Mouse (Mus musculus): ENCODE results near the gene Gm17078. TPM values are rescaled to one million over a fixed set of nuclear protein-coding genes. Genes with fewer than 3 reads are reported as not detected.
"Not testable (repeated sequence)": the region's sequence is repeated elsewhere in the genome, so short reads cannot be mapped to it uniquely, and the experiment has no call there.

The Gm17078 gene
- polyA plus RNA-seq (2016; fragmentation: Nextera tagmentation; extraction: Ambion mirVana): not detected in 2 replicates

- DNase-seq (ENCODE audit: low spot score): no peak
- no peaks in the 10 kb centered on the region for H3K9me3 ChIP-seq (replicated peaks)
- no peak within 1 kb of the TSS for H3K27ac ChIP-seq (replicated peaks)
- 85% methylated on average over 1 of the region's 1 CpGs for WGBS
- no peak within 1 kb of the TSS for H3K4me3 ChIP-seq
- H3K27me3 ChIP-seq (ENCODE audit: low read depth, poor library complexity, severe bottlenecking): no peaks in the 10 kb centered on the region
- no peaks in the 10 kb centered on the region for H3K36me3 ChIP-seq
- no peaks in the 10 kb centered on the region for H3K4me1 ChIP-seq
Observed at GRCm38 (mm10) chr14:51611210-51611609, at the start of gene Gm17078. Gene Gm17078, minus strand, starts transcription at chr14:51611310.

- WGBS: 79% methylated on average over 1 of the region's 1 CpGs
- H3K27ac ChIP-seq (replicated peaks); H3K4me1 ChIP-seq; DNase-seq (ENCODE audit: low spot score); H3K9me3 ChIP-seq (replicated peaks); H3K27me3 ChIP-seq (ENCODE audit: low read depth, poor library complexity, severe bottlenecking); H3K4me3 ChIP-seq; H3K36me3 ChIP-seq: not testable (repeated sequence)
Observed at GRCm38 (mm10) chr14:51635566-51635965, 24.5 kb upstream of the Gm17078 start, which contains the start of gene Gm4181. Gene Gm4181, minus strand, starts transcription at chr14:51635666.

GRCm38 (mm10) chr14:51632426-51632825 lies 21.3 kb upstream of the Gm17078 start:
- WGBS: 83% methylated on average over 1 of the region's 1 CpGs
- not testable (repeated sequence) for DNase-seq (ENCODE audit: low spot score); H3K4me1 ChIP-seq; H3K36me3 ChIP-seq; H3K4me3 ChIP-seq; H3K9me3 ChIP-seq (replicated peaks); H3K27me3 ChIP-seq (ENCODE audit: low read depth, poor library complexity, severe bottlenecking); H3K27ac ChIP-seq (replicated peaks)

- WGBS: 93% methylated on average over 4 of the region's 4 CpGs
- not testable (repeated sequence) for H3K9me3 ChIP-seq (replicated peaks)
Observed at GRCm38 (mm10) chr14:51592039-51592438, 19.1 kb downstream of the Gm17078 start, which contains the start of gene Gm17174. Gene Gm17174, minus strand, starts transcription at chr14:51592139.

GRCm38 (mm10) chr14:51573963-51574362 lies 37.1 kb downstream of the Gm17078 start, which contains the start of gene Gm17175:
Gene Gm17175, minus strand, starts transcription at chr14:51574063.
- WGBS: 81% methylated on average over 2 of the region's 2 CpGs
- not testable (repeated sequence) for H3K36me3 ChIP-seq; H3K4me3 ChIP-seq; DNase-seq (ENCODE audit: low spot score); H3K27ac ChIP-seq (replicated peaks); H3K27me3 ChIP-seq (ENCODE audit: low read depth, poor library complexity, severe bottlenecking); H3K9me3 ChIP-seq (replicated peaks); H3K4me1 ChIP-seq

More at GRCm38 (mm10) chr14:51592039-51592438, 19.1 kb downstream of the Gm17078 start, which contains the start of gene Gm17174:
- H3K4me3 ChIP-seq; DNase-seq (ENCODE audit: low spot score); H3K36me3 ChIP-seq; H3K27ac ChIP-seq (replicated peaks); H3K4me1 ChIP-seq; H3K27me3 ChIP-seq (ENCODE audit: low read depth, poor library complexity, severe bottlenecking): not testable (repeated sequence)

Other genes with a start within 250 kb of the Gm17078 start
- gene Gm7247, start 249.6 kb downstream of the Gm17078 start, polyA plus RNA-seq (2016; fragmentation: Nextera tagmentation; extraction: Ambion mirVana): not detected in 2 replicates
- not detected in 2 replicates for gene Vmn2r88, start 200.5 kb downstream of the Gm17078 start, polyA plus RNA-seq (2016; fragmentation: Nextera tagmentation; extraction: Ambion mirVana)
- gene Vmn2r89, start 159.5 kb downstream of the Gm17078 start, polyA plus RNA-seq (2016; fragmentation: Nextera tagmentation; extraction: Ambion mirVana): not detected in 2 replicates
- gene Gm5622, start 58.5 kb downstream of the Gm17078 start, polyA plus RNA-seq (2016; fragmentation: Nextera tagmentation; extraction: Ambion mirVana): not detected in 2 replicates
- gene Gm17175, start 37.2 kb downstream of the Gm17078 start, polyA plus RNA-seq (2016; fragmentation: Nextera tagmentation; extraction: Ambion mirVana): not detected in 2 replicates
- not detected in 2 replicates for gene Gm17174, start 19.2 kb downstream of the Gm17078 start, polyA plus RNA-seq (2016; fragmentation: Nextera tagmentation; extraction: Ambion mirVana)
- gene Gm4181, start 24.4 kb upstream of the Gm17078 start, polyA plus RNA-seq (2016; fragmentation: Nextera tagmentation; extraction: Ambion mirVana): not detected in 2 replicates
- not detected in 2 replicates for gene Gm17079, start 84.2 kb upstream of the Gm17078 start, polyA plus RNA-seq (2016; fragmentation: Nextera tagmentation; extraction: Ambion mirVana)
- gene Gm5800, start 105.9 kb upstream of the Gm17078 start, polyA plus RNA-seq (2016; fragmentation: Nextera tagmentation; extraction: Ambion mirVana): not detected in 2 replicates
- not detected in 2 replicates for gene Ang4, start 162.3 kb upstream of the Gm17078 start, polyA plus RNA-seq (2016; fragmentation: Nextera tagmentation; extraction: Ambion mirVana)
- not detected in 2 replicates for gene AY358078, start 188.7 kb upstream of the Gm17078 start, polyA plus RNA-seq (2016; fragmentation: Nextera tagmentation; extraction: Ambion mirVana)
- gene Ear6, start 242.4 kb upstream of the Gm17078 start, polyA plus RNA-seq (2016; fragmentation: Nextera tagmentation; extraction: Ambion mirVana): not detected in 2 replicates